In genomic region chr1:194717451-194717874, GRCm38 (mm10) we compare ENCODE assay signal across 18 mouse cellular contexts.
DNase-seq lines count a peak whose midpoint lies in the region; ATAC-seq and TF ChIP-seq lines count a peak whose summit lies in the region.
"Had no signal": no experiment of that assay in that cellular context is flagged by ENCODE, and none has a peak within 500 bp of the region (broad histone marks: within the 10 kb centered on the region; RNA-seq: fewer than 3 reads in every experiment).

No protein-coding gene starts in this region.

- TF ChIP-seq CTCF in hindbrain, postnatal 0 days (IDR thresholded peaks at IDR 0.05; ENCODE audit: low read depth), result no peak
- TF ChIP-seq CTCF in gastrocnemius, adult 2 months (IDR thresholded peaks at IDR 0.05), result no peak

- H3K9me3 ChIP-seq in kidney, embryonic 16.5 days (ENCODE audit: low read length), result no peaks in the 10 kb centered on the region
- H3K9me3 ChIP-seq in hindbrain, postnatal 0 days (ENCODE audit: low read length), result no peaks in the 10 kb centered on the region
- H3K9me3 ChIP-seq: forebrain, embryonic 12.5 days had no signal

- H3K4me3 ChIP-seq in kidney, embryonic 16.5 days (ENCODE audit: low read length), result no peak overlapping the region
- no peak overlapping the region for H3K4me3 ChIP-seq in hindbrain, postnatal 0 days (ENCODE audit: low read length)
- H3K4me3 ChIP-seq in gastrocnemius, adult 2 months, result no peak overlapping the region
- H3K4me3 ChIP-seq: forebrain, embryonic 12.5 days had no signal

- no peaks in the 10 kb centered on the region for H3K36me3 ChIP-seq in kidney, embryonic 16.5 days (ENCODE audit: insufficient read depth, low read length)
- H3K36me3 ChIP-seq in hindbrain, postnatal 0 days (ENCODE audit: insufficient read depth, low read length), result peaks cover 3% of the 10 kb centered on the region

- H3K4me2 ChIP-seq in kidney, embryonic 16.5 days (replicated peaks; ENCODE audit: low read depth, low read length), result no peak overlapping the region
- no peak overlapping the region for H3K4me2 ChIP-seq in hindbrain, postnatal 0 days (ENCODE audit: low read depth, low read length)
- H3K4me2 ChIP-seq: forebrain, embryonic 12.5 days; heart, embryonic 11.5 days had no signal

- peak; percentile 26 for DNase-seq in adrenal gland, postnatal 14 days
- no peak for DNase-seq in adrenal gland, postnatal 4 days (ENCODE audit: low spot score in 2 of 2)
- DNase-seq in kidney, adult 9 months, result no peak
- DNase-seq in adipocyte (ENCODE audit: low spot score), result peak; percentile 19
- peak; percentile 46 for DNase-seq in hindbrain, postnatal 0 days (ENCODE audit: low spot score)
- DNase-seq in gastrocnemius, adult 2 months, result no peak
- DNase-seq: cerebellum, adult 18-20 months; gastrocnemius, postnatal 36 days; heart, postnatal 14 days; kidney, postnatal 10 days; lung, postnatal 14 days; thymus, postnatal 36 days had no signal

- 61% methylated on average over 1 of the region's 1 CpGs for WGBS in kidney, embryonic 16.5 days
- WGBS in hindbrain, postnatal 0 days, result 55% methylated on average over 1 of the region's 1 CpGs

- intact Hi-C loops in gastrocnemius, adult 2 months (cut with DNase I), result loop anchor here (5.0 kb wide), 1 partner anchor 35 kb away; no protein-coding TSS in a partner anchor

- H3K27me3 ChIP-seq in kidney, embryonic 16.5 days (ENCODE audit: insufficient read depth, low read length), result no peaks in the 10 kb centered on the region
- H3K27me3 ChIP-seq in hindbrain, postnatal 0 days (ENCODE audit: insufficient read depth, low read length), result no peaks in the 10 kb centered on the region
- H3K27me3 ChIP-seq: CH12.LX; forebrain, embryonic 12.5 days had no signal

- ATAC-seq in kidney, embryonic 16.5 days (ENCODE audit: low FRiP score, low TSS enrichment), result peak; percentile 28; the same call in 1 of the 2 replicates
- peak; percentile 55; the same call in 1 of the 2 replicates for ATAC-seq in hindbrain, postnatal 0 days
- ATAC-seq in cerebellum, adult (ENCODE audit: insufficient number of reproducible peaks, low FRiP score, low TSS enrichment), result no peak

- H3K9ac ChIP-seq in kidney, embryonic 16.5 days (replicated peaks; ENCODE audit: low read length), result no peak overlapping the region
- no peak overlapping the region for H3K9ac ChIP-seq in hindbrain, postnatal 0 days (replicated peaks; ENCODE audit: low read length)
- H3K9ac ChIP-seq: forebrain, embryonic 12.5 days; liver, embryonic 14.5 days had no signal

- H3K4me1 ChIP-seq in kidney, embryonic 16.5 days (ENCODE audit: insufficient read depth, low read length), result peaks cover 10% of the 10 kb centered on the region; the same call in 1 of the 2 replicates
- 0 out of 2 replicates have a peak, but pooled peaks cover 4% of the 10 kb centered on the region for H3K4me1 ChIP-seq in hindbrain, postnatal 0 days (ENCODE audit: insufficient read depth, low read length)

- no peak overlapping the region for H3K27ac ChIP-seq in kidney, embryonic 16.5 days (ENCODE audit: low read length)
- no peak overlapping the region for H3K27ac ChIP-seq in hindbrain, postnatal 0 days
- no peak overlapping the region for H3K27ac ChIP-seq in gastrocnemius, adult 2 months
- H3K27ac ChIP-seq: forebrain, embryonic 12.5 days; liver, embryonic 14.5 days had no signal

Comparison
In these comparisons a context has a peak if more than half of its experiments do, and no peak if none do; other contexts are left out.
1. DNase-seq: peak in adrenal gland, postnatal 14 days (single experiment), adipocyte (single experiment) and hindbrain, postnatal 0 days (single experiment); none in adrenal gland, postnatal 4 days (0 of 2), kidney, adult 9 months (single experiment) and gastrocnemius, adult 2 months (single experiment).